In genomic region chr2:120096191-120096590, GRCm38 (mm10) we compare ENCODE assay signal across 10 mouse cellular contexts.
"Had no signal": no experiment of that assay in that cellular context is flagged by ENCODE, and none has a peak within 500 bp of the region (broad histone marks: within the 10 kb centered on the region; RNA-seq: fewer than 3 reads in every experiment).

No protein-coding gene starts in this region.

- H3K4me1 ChIP-seq: midbrain, embryonic 13.5 days had no signal

- H3K4me3 ChIP-seq: kidney, embryonic 15.5 days; limb, embryonic 13.5 days; midbrain, embryonic 13.5 days; stomach, embryonic 15.5 days had no signal

- H3K4me2 ChIP-seq: kidney, embryonic 15.5 days; limb, embryonic 13.5 days; lung, embryonic 14.5 days; midbrain, embryonic 13.5 days; stomach, embryonic 15.5 days had no signal

- ATAC-seq: midbrain, embryonic 13.5 days had no signal

- H3K27me3 ChIP-seq: kidney, embryonic 15.5 days; limb, embryonic 13.5 days; midbrain, embryonic 13.5 days; stomach, embryonic 15.5 days had no signal

- H3K9me3 ChIP-seq: kidney, embryonic 15.5 days; limb, embryonic 13.5 days; midbrain, embryonic 13.5 days; stomach, embryonic 15.5 days had no signal

- H3K9ac ChIP-seq: kidney, embryonic 15.5 days; limb, embryonic 13.5 days; lung, embryonic 14.5 days; midbrain, embryonic 13.5 days; stomach, embryonic 15.5 days had no signal

- H3K36me3 ChIP-seq: limb, embryonic 13.5 days; midbrain, embryonic 13.5 days; stomach, embryonic 15.5 days had no signal

- H3K27ac ChIP-seq: kidney, embryonic 15.5 days; limb, embryonic 13.5 days; midbrain, embryonic 13.5 days; stomach, embryonic 15.5 days had no signal

- DNase-seq: kidney, postnatal 14 days; left cerebral cortex, postnatal 4 days; lung, embryonic 14.5 days; right cerebral cortex, postnatal 14 days; thymus, adult 2 months; thymus, postnatal 25 days had no signal
